Mouse (Mus musculus) urinary bladder, postnatal 0 days (tissue): Measurements from ENCODE around the gene Ccdc125. TPM values are rescaled to one million over a fixed set of nuclear protein-coding genes. Genes with fewer than 3 reads are reported as not detected.

ENCODE experiments used
- polyA plus RNA-seq: library from polyadenylated mRNA; unstranded; fragments of >200 nt; fragmentation: Nextera tagmentation; extraction: Ambion mirVana; gene quantifications from 2 replicates; pipeline ENCODE4 v1.2.1, GENCODE M21; 2015

Gene Ccdc125
- polyA plus RNA-seq: 4.5 and 5.7 TPM in 2 replicates

DNA sequence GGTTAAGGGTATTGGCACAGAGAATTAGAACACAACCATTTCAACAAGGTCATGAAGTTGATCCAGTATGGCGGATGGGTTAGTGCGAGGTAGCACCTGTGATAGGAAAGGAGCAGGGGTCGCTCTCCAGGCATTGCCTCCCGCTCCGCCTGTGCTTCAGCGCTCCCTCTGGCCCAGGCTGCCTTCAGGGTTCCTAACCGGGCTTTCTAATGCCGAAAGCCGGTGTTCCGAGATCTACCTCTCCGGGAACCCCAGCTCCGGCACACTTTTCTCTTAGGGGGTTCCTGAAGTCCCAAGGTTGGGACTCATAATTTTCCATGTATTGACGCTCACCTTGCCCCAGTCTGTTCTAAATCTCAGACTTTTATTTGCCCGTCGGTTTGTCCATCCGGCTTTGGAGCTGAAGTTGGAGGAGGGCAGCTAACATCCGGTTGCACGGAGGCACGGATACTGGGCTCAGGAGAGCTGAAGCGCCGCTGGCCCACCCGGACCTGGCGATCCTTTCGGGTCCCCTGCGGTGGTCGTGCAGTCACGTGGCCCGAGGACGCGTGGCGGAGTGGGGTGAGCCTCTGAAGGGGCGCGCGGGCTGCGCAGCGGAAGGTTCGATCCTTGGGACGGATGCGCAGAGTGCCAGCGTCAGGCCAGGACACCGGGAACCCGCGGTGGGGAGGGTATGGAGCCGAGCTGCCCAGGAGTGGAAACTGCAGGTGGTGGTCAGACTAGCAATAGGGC is at the start of gene Ccdc125:
Ccdc125 (plus strand) TSS at position 427 of the 732 bp plus-strand sequence.

DNA sequence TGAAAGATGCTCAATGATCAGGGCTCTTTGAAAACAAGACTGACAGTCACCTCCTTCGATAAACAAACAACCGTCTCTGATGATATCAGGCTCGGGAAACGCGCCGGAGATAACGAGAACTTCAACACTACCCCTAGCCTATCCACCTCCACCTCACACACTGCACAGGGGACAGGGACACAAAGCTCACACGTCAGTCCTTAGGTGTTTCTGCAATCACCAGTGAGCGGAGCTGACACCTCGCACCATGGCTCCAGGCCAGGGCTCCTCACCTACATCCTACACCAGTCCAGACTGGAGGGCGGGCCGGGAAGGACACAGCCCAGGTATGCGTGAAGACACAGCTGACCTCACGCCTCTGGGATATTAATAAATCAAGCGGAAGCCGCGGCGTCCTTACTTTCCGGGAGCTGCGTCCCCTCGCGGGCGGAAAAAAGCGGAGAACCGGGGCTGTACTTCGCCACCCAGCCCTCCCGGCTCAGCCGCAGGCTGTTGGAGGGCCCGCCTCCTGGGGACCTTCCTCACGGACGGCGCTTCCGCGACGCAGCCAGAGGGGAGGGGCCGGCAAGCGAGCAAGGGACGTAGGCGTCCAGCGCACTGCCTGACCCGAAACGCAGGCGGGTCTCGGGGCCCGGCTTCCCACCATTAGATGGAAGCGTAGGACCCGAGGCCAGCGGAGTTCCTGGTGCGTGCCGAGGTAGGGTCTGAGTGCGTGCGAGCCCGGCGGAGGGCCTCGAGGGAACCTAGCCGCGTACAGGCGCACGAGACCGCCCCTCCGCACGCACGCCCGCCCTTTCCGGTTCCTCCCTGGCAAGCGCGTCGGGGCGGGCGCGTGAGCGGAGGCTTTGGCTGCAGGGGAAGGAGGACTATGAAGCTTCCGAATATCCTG is 18.7 kb upstream of the Ccdc125 start, which contains the start of the genes Ak6 and Rad17:
Ak6 (plus strand) TSS at position 430 of the 889 bp plus-strand sequence.
Rad17 (minus strand) TSS at position 502 of the 889 bp plus-strand sequence.

DNA sequence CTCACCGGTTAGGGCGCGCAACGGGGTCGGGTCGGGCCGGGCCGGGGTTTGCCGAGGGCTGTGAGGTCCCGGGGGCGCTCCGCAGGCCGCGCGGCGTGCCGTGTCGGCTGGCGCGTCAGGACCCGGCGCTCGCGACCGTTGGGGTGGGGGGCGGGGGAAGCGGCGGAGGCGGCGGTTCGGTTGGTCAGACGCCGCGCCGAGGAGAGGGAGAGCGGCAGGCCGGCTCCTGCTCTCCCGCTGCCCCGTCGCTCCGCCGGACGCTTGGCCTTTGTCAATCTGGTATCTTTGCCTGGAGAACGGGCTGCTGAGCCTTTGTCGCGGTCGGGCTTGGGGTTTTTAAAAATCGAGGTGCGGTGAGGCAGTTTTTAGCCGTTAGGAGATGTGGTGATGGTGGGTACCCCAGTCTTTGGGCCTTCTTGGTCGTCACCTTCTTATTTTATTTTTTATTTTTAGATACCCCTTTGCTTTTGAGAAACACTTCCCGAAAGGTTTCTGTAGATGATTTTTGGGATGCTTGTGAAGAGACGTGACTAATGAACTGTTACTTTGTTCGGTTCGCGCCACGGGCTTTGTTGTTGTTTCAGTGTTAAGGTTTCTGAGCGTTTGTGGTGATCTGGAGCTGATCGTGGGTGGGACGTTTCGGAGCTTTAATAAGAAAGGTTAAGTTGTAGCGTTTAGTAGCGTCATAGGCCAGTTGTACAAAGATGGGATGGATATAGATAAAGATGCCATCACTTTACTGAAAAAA is 17.9 kb upstream of the Ccdc125 start, which contains the start of gene Taf9:
Taf9 (plus strand) TSS at position 141 of the 748 bp plus-strand sequence.

DNA sequence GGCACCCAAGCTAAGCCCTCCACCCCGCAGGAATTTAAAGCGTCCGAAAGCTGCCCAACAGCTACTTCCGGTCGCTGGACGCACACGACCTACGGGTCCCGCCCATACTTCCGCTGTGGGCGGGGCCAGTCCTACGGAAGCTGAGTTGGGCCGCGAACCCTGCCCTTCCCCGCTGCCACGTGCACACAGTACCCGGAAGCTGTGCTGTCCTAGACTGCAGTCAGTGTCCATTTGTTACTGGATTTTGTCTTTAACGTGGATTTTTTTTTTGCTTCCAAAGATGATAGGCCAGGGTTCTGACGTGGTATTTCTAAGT is 61.3 kb downstream of the Ccdc125 start, which contains the start of gene Cdk7:
Cdk7 (minus strand) TSS at position 79 of the 316 bp plus-strand sequence.

DNA sequence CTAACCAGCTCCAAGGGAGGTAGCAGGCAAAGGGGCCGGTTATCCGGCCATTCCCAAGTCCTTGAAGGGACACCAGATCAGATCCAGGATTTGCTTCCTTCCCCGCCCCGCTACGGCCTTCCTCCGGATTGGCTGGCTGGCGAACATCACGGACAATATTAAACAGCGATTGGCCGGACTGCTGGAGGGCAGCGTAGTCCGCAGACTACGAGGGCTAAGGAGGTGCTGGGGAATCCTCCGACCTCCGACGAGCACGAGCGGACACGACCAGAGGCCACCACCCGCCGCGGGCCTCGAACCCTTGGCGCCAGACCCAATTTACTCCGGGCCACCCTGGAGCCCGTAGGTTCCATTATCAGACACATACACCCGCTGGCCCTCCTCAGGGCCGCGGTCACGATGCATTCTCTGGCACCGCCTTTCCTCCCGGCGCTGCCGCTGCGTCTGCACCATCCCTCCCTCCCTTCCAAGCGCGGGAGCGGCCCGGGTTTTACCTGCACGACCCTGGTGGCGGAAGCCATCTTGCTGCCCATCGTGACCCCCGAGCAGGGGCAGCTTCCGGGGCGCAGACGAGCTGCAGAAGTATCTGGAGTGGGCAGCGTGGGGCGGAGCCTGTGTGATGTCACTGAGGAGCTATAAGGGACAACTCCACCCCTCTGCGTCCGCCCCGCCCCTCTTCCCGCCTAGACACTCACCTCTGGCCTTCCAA is 74.7 kb downstream of the Ccdc125 start, which contains the start of gene Mrps36:
Mrps36 (minus strand) TSS at position 624 of the 709 bp plus-strand sequence.

Other genes starting within 250 kb of the Ccdc125 start
- gene Naip1, start 216.8 kb upstream of the Ccdc125 start, polyA plus RNA-seq: 0.04 and 0.17 TPM in 2 replicates
- 26.8 and 27.1 TPM in 2 replicates for gene Gtf2h2, start 177.1 kb upstream of the Ccdc125 start, polyA plus RNA-seq
- gene Ocln, start 117.0 kb upstream of the Ccdc125 start, polyA plus RNA-seq: 11.2 and 11.7 TPM in 2 replicates
- gene Marveld2, start 52.7 kb upstream of the Ccdc125 start, polyA plus RNA-seq: 6.4 and 6.5 TPM in 2 replicates
- 189 and 199 TPM in 2 replicates for gene Ak6, start 18.7 kb upstream of the Ccdc125 start, polyA plus RNA-seq
- 12.3 and 14.2 TPM in 2 replicates for gene Rad17, start 18.7 kb upstream of the Ccdc125 start, polyA plus RNA-seq
- gene Taf9, start 18.1 kb upstream of the Ccdc125 start, polyA plus RNA-seq: 9.6 and 16.5 TPM in 2 replicates
- gene Cdk7, start 61.2 kb downstream of the Ccdc125 start, polyA plus RNA-seq: 61.7 and 66.8 TPM in 2 replicates
- gene Mrps36, start 74.9 kb downstream of the Ccdc125 start, polyA plus RNA-seq: 147 and 167 TPM in 2 replicates
- 7.5 and 10.0 TPM in 2 replicates for gene Cenph, start 106.2 kb downstream of the Ccdc125 start, polyA plus RNA-seq
- gene Ccnb1, start 116.9 kb downstream of the Ccdc125 start, polyA plus RNA-seq: 34.3 and 48.0 TPM in 2 replicates
- 28.8 and 33.7 TPM in 2 replicates for gene Slc30a5, start 163.7 kb downstream of the Ccdc125 start, polyA plus RNA-seq